Mouse (Mus musculus): Measurements from ENCODE around the gene Gnai3.

Gene Gnai3

GRCm38 (mm10) chr3:108164091-108164490 lies 18.1 kb upstream of the Gnai3 start:
- DNase-seq (ENCODE audit: low read depth): no peak

GRCm38 (mm10) chr3:108158383-108159037 lies 12.6 kb upstream of the Gnai3 start:
- no peak for DNase-seq (ENCODE audit: low read depth)

- no peak for DNase-seq (ENCODE audit: low read depth)
Observed at GRCm38 (mm10) chr3:108154656-108155055, 8.7 kb upstream of the Gnai3 start, which contains the start of gene Gpr61. Gene Gpr61, minus strand, starts transcription at chr3:108154882.

- no peak for DNase-seq (ENCODE audit: low read depth)
Observed at GRCm38 (mm10) chr3:108152290-108152689, 6.3 kb upstream of the Gnai3 start.

GRCm38 (mm10) chr3:108147386-108148235 lies 1.7 kb upstream of the Gnai3 start:
- DNase-seq (ENCODE audit: low read depth): peak; percentile 96

GRCm38 (mm10) chr3:108146671-108147070 lies 725 bp upstream of the Gnai3 start:
- DNase-seq (ENCODE audit: low read depth): no peak

GRCm38 (mm10) chr3:108140786-108141185 lies 5.2 kb downstream of the Gnai3 start:
- no peak for DNase-seq (ENCODE audit: low read depth)

GRCm38 (mm10) chr3:108139113-108139512 lies 6.8 kb downstream of the Gnai3 start:
- DNase-seq (ENCODE audit: low read depth): no peak

- DNase-seq (ENCODE audit: low read depth): no peak
Observed at GRCm38 (mm10) chr3:108134701-108135100, 11.2 kb downstream of the Gnai3 start.

GRCm38 (mm10) chr3:108132484-108132883 lies 13.5 kb downstream of the Gnai3 start:
- no peak for DNase-seq (ENCODE audit: low read depth)

GRCm38 (mm10) chr3:108131821-108132220 lies 14.1 kb downstream of the Gnai3 start:
- DNase-seq (ENCODE audit: low read depth): no peak

GRCm38 (mm10) chr3:108131216-108131615 lies 14.7 kb downstream of the Gnai3 start:
- DNase-seq (ENCODE audit: low read depth): no peak

GRCm38 (mm10) chr3:108129804-108130203 lies 16.1 kb downstream of the Gnai3 start:
- no peak for DNase-seq (ENCODE audit: low read depth)

GRCm38 (mm10) chr3:108129367-108129766 lies 16.6 kb downstream of the Gnai3 start:
- no peak for DNase-seq (ENCODE audit: low read depth)

GRCm38 (mm10) chr3:108128520-108128919 lies 17.4 kb downstream of the Gnai3 start:
- no peak for DNase-seq (ENCODE audit: low read depth)

GRCm38 (mm10) chr3:108126327-108126726 lies 19.6 kb downstream of the Gnai3 start:
- DNase-seq (ENCODE audit: low read depth): no peak

GRCm38 (mm10) chr3:108124131-108124530 lies 21.8 kb downstream of the Gnai3 start:
- no peak for DNase-seq (ENCODE audit: low read depth)

GRCm38 (mm10) chr3:108123242-108123641 lies 22.7 kb downstream of the Gnai3 start:
- no peak for DNase-seq (ENCODE audit: low read depth)

GRCm38 (mm10) chr3:108121101-108121500 lies 24.8 kb downstream of the Gnai3 start:
- no peak for DNase-seq (ENCODE audit: low read depth)

GRCm38 (mm10) chr3:108117465-108117864 lies 28.5 kb downstream of the Gnai3 start:
- no peak for DNase-seq (ENCODE audit: low read depth)

- no peak for DNase-seq (ENCODE audit: low read depth)
Observed at GRCm38 (mm10) chr3:108113591-108114289, 32.2 kb downstream of the Gnai3 start.

- no peak for DNase-seq (ENCODE audit: low read depth)
Observed at GRCm38 (mm10) chr3:108112666-108113065, 33.3 kb downstream of the Gnai3 start.

- no peak for DNase-seq (ENCODE audit: low read depth)
Observed at GRCm38 (mm10) chr3:108112246-108112645, 33.7 kb downstream of the Gnai3 start.
